Mouse (Mus musculus) MEL (cell line): ENCODE data around the gene 9430015G10Rik. TPM values are rescaled to one million over a fixed set of nuclear protein-coding genes. Genes with fewer than 3 reads are reported as not detected.

Experiments
- DNase-seq: peaks from one replicate; pipeline ENCODE4 v3.0.0; 2011; ENCODE audit warnings: low read depth, low spot score
- H3K27ac ChIP-seq: 2 replicates; pipeline ENCODE4 v1.5.1; 2012; ENCODE audit warnings: low read depth, mild to moderate bottlenecking, control low read depth, low read length, moderate library complexity; ENCODE audit not compliant: control insufficient read depth
- H3K27me3 ChIP-seq, 2 experiments: fragments of 150-350 bp in 1 of 2; sonication (generic) in 1 of 2; 2 replicates each; pipeline ENCODE4 v1.6.1; 2012; ENCODE audit warnings: low read length in 2 of 2, mild to moderate bottlenecking in 2 of 2, improper control_type of control experiment in 1 of 2, moderate library complexity in 1 of 2; ENCODE audit not compliant: insufficient read depth in 2 of 2, control insufficient read depth in 1 of 2
- H3K36me3 ChIP-seq, 2 experiments: 2 replicates each; pipeline ENCODE4 v1.6.1; 2012 to 2014; ENCODE audit warnings: low read length in 2 of 2, improper control_type of control experiment in 1 of 2, inconsistent platforms in 1 of 2, mild to moderate bottlenecking in 1 of 2; ENCODE audit not compliant: insufficient read depth in 2 of 2, control insufficient read depth in 1 of 2
- H3K4me1 ChIP-seq, 2 experiments: fragments of 150-350 bp in 1 of 2; sonication (generic) in 1 of 2; 2 replicates each; pipeline ENCODE4 v1.6.1; 2012; ENCODE audit warnings: low read length in 2 of 2, improper control_type of control experiment in 1 of 2, mild to moderate bottlenecking in 1 of 2; ENCODE audit not compliant: insufficient read depth in 2 of 2, control insufficient read depth in 1 of 2
- H3K4me3 ChIP-seq, 2 experiments: fragments of 150-350 bp in 1 of 2; sonication (generic) in 1 of 2; 2 replicates each; pipeline ENCODE4 v1.5.1; 2012; ENCODE audit warnings: low read depth in 2 of 2, low read length in 2 of 2, mild to moderate bottlenecking in 2 of 2, moderate library complexity in 2 of 2, control low read depth in 1 of 2, improper control_type of control experiment in 1 of 2; ENCODE audit not compliant: control insufficient read depth in 1 of 2, insufficient read depth in 1 of 2
- H3K79me2 ChIP-seq: 2 replicates; pipeline ENCODE4 v1.6.1; 2012; ENCODE audit warnings: mild to moderate bottlenecking, low read length, moderate library complexity; ENCODE audit not compliant: control insufficient read depth, poor library complexity, insufficient read depth
- H3K9ac ChIP-seq: 2 replicates; pipeline ENCODE4 v1.6.1; 2012; ENCODE audit warnings: low read depth, mild to moderate bottlenecking, control low read depth, low read length, moderate library complexity; ENCODE audit not compliant: control insufficient read depth, poor library complexity, severe bottlenecking
- H3K9me3 ChIP-seq: fragments of 150-350 bp; sonication (generic); replicated peaks from 2 replicates; pipeline ENCODE4 v1.6.1; 2012; ENCODE audit warnings: mild to moderate bottlenecking, low read length, improper control_type of control experiment, moderate library complexity; ENCODE audit not compliant: insufficient read depth
- CHD2 ChIP-seq: IDR thresholded peaks from 2 replicates; pipeline ENCODE4 v1.6.1; 2011; ENCODE audit warnings: low read length, improper control_type of control experiment
- ELF1 ChIP-seq: IDR thresholded peaks from 2 replicates; pipeline ENCODE4 v1.6.1; 2014; ENCODE audit warnings: low read depth, mild to moderate bottlenecking, inconsistent platforms, low read length, improper control_type of control experiment, moderate library complexity
- EP300 ChIP-seq, 2 experiments: IDR thresholded peaks; 2 replicates each; pipeline ENCODE4 v1.6.1; 2011; ENCODE audit warnings: improper control_type of control experiment in 2 of 2, low read length in 2 of 2, low read depth in 1 of 2, mild to moderate bottlenecking in 1 of 2
- GABPA ChIP-seq: IDR thresholded peaks from 2 replicates; pipeline ENCODE4 v1.6.1; 2012; ENCODE audit warnings: low read depth, mild to moderate bottlenecking, inconsistent platforms, low read length, improper control_type of control experiment, moderate library complexity
- KAT2A ChIP-seq: conservative IDR thresholded peaks from 2 replicates; pipeline ENCODE4 v1.6.1; 2012; ENCODE audit warnings: low read depth, low read length, improper control_type of control experiment, inconsistent platforms
- MAFK ChIP-seq: IDR thresholded peaks from 2 replicates; pipeline ENCODE4 v1.6.1; 2011; ENCODE audit warnings: low read depth, mild to moderate bottlenecking, low read length, improper control_type of control experiment, borderline replicate concordance
- MAZ ChIP-seq: IDR thresholded peaks from 2 replicates; pipeline ENCODE4 v1.6.1; 2012; ENCODE audit warnings: low read depth, mild to moderate bottlenecking, inconsistent platforms, low read length, improper control_type of control experiment
- MEF2A ChIP-seq: IDR thresholded peaks from 2 replicates; pipeline ENCODE4 v1.6.1; 2014; ENCODE audit warnings: low read depth, mild to moderate bottlenecking, inconsistent platforms, low read length, improper control_type of control experiment; ENCODE audit not compliant: poor library complexity, insufficient replicate concordance, severe bottlenecking; ENCODE audit errors: extremely low read depth
- MXI1 ChIP-seq: IDR thresholded peaks from 2 replicates; pipeline ENCODE4 v1.6.1; 2011; ENCODE audit warnings: mild to moderate bottlenecking, low read depth, low read length, improper control_type of control experiment
- MYB ChIP-seq: IDR thresholded peaks from 2 replicates; pipeline ENCODE4 v1.6.1; 2011; ENCODE audit warnings: mild to moderate bottlenecking, low read depth, low read length, improper control_type of control experiment
- MYC ChIP-seq: IDR thresholded peaks from 2 replicates; pipeline ENCODE4 v1.6.1; 2011; ENCODE audit warnings: low read depth, mild to moderate bottlenecking, low read length, improper control_type of control experiment, moderate library complexity
- NRF1 ChIP-seq: IDR thresholded peaks from 2 replicates; pipeline ENCODE4 v1.6.1; 2014; ENCODE audit warnings: low read depth, mild to moderate bottlenecking, inconsistent platforms, low read length, improper control_type of control experiment, moderate library complexity; ENCODE audit not compliant: poor library complexity, insufficient read depth, severe bottlenecking
- POLR2A ChIP-seq, 2 experiments: IDR thresholded peaks; 2 replicates each; pipeline ENCODE4 v1.6.1; 2011 to 2012; ENCODE audit warnings: low read length in 2 of 2, mild to moderate bottlenecking in 2 of 2, control low read depth in 1 of 2, improper control_type of control experiment in 1 of 2, low read depth in 1 of 2, moderate library complexity in 1 of 2; ENCODE audit not compliant: control insufficient read depth in 1 of 2, insufficient read depth in 1 of 2, poor library complexity in 1 of 2
- POLR2AphosphoS2 ChIP-seq: IDR thresholded peaks from 2 replicates; pipeline ENCODE4 v1.6.1; 2011; ENCODE audit warnings: low read length, improper control_type of control experiment
- TAL1 ChIP-seq: IDR thresholded peaks from 2 replicates; pipeline ENCODE4 v1.6.1; 2012; ENCODE audit warnings: mild to moderate bottlenecking, inconsistent platforms, low read length, moderate library complexity, mixed read lengths
- TBP ChIP-seq: IDR thresholded peaks from 2 replicates; pipeline ENCODE4 v1.8.0; 2011; ENCODE audit warnings: low read depth, low read length, improper control_type of control experiment
- TCF12 ChIP-seq: IDR thresholded peaks from 2 replicates; pipeline ENCODE4 v1.6.1; 2014; ENCODE audit warnings: low read depth, mild to moderate bottlenecking, inconsistent platforms, low read length, improper control_type of control experiment, moderate library complexity
- UBTF ChIP-seq: IDR thresholded peaks from 2 replicates; pipeline ENCODE4 v1.6.1; 2012; ENCODE audit warnings: low read depth, mild to moderate bottlenecking, inconsistent platforms, low read length, improper control_type of control experiment, moderate library complexity, borderline replicate concordance; ENCODE audit not compliant: insufficient read depth
- USF2 ChIP-seq, 2 experiments: IDR thresholded peaks; 2 replicates each; pipeline ENCODE4 v1.6.1; 2011 to 2012; ENCODE audit warnings: improper control_type of control experiment in 2 of 2, low read length in 2 of 2, borderline replicate concordance in 1 of 2, inconsistent platforms in 1 of 2, low read depth in 1 of 2, mild to moderate bottlenecking in 1 of 2; ENCODE audit not compliant: insufficient read depth in 1 of 2
- ZKSCAN1 ChIP-seq: IDR thresholded peaks from 2 replicates; pipeline ENCODE4 v1.6.1; 2012; ENCODE audit warnings: low read depth, mild to moderate bottlenecking, inconsistent platforms, low read length, improper control_type of control experiment, moderate library complexity
- ZMIZ1 ChIP-seq: IDR thresholded peaks from 2 replicates; pipeline ENCODE4 v1.6.1; 2012; ENCODE audit warnings: low read depth, mild to moderate bottlenecking, inconsistent platforms, low read length, improper control_type of control experiment, moderate library complexity
- polyA plus RNA-seq, 2 experiments: library from polyadenylated mRNA; stranded (reverse) in 1 of 2; unstranded in 1 of 2; fragments of >175 nt in 1 of 2; fragments of >200 nt in 1 of 2; gene quantifications; 2 replicates each; pipeline versions ENCODE4 v1.2.1 to v1.2.4; 2012; ENCODE audit warnings: low replicate concordance in 2 of 2, low read depth in 1 of 2; ENCODE audit not compliant: insufficient read length in 2 of 2, insufficient read depth in 1 of 2, missing spikeins in 1 of 2
- total RNA-seq: library from RNA; depleted of rRNA; stranded (reverse); fragments of 300-350 nt; gene quantifications from 2 replicates; pipeline ENCODE4 v1.2.3, GENCODE M21; 2012

The 9430015G10Rik gene
- total and polyA plus RNA-seq, 3 experiments: 28.7 to 52.9 TPM; not detected in 1

DNA sequence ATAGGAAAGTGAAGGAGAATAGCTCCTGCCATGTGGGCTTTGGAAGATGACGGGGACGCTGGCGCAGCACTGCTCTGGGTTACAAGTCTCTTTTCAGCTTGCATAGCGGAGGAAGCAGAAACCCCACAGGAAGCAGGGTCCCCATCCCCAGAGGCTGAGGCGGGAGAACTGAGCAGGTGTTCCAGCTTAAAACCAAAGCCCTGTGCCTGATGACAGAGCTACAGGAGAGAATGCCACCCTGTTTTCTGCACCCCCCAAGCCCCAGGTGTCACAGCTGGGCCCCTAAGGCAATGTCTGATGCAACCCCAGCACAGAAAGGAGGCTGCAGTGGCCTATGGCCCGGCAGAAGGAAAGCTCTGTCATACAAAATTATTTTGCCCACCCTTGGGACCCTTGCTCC, 39.5 kb upstream of the 9430015G10Rik start:
- H3K4me1 ChIP-seq: peaks cover 0 to 14% of the 10 kb centered on the region in 2 experiments; a peak in 3 of 4 replicates
- H3K27ac ChIP-seq: no peak overlapping the region
- no peaks in the 10 kb centered on the region for H3K27me3 ChIP-seq
- no peaks in the 10 kb centered on the region for H3K79me2 ChIP-seq
- H3K9ac ChIP-seq: no peak overlapping the region
- no peak overlapping the region for H3K4me3 ChIP-seq
- DNase-seq: no peak
- no peak for TF ChIP-seq KAT2A
- TF ChIP-seq MEF2A: no peak
- no peak for TF ChIP-seq USF2 (IDR thresholded peaks at IDR 0.05; ENCODE audit: borderline replicate concordance in 1 of 2, insufficient read depth in 1 of 2, low read depth in 1 of 2, low read length in 2 of 2)
- no peak for TF ChIP-seq UBTF
- no peak for TF ChIP-seq MYB
- TF ChIP-seq MAFK: no peak
- TF ChIP-seq TAL1: no peak
- TF ChIP-seq POLR2AphosphoS2: no peak
- TF ChIP-seq NRF1: no peak
- TF ChIP-seq MYC: no peak
- TF ChIP-seq ELF1: no peak
- TF ChIP-seq CHD2: no peak
- TF ChIP-seq MAZ: no peak
- TF ChIP-seq POLR2A (IDR thresholded peaks at IDR 0.05; ENCODE audit: control insufficient read depth in 1 of 2, insufficient read depth in 1 of 2, low read depth in 1 of 2, low read length in 2 of 2, poor library complexity in 1 of 2): no peak
- TF ChIP-seq MXI1: no peak
- TF ChIP-seq, all 39 proteins: peak for 0
- Histone ChIP-seq H3K9me3 (no peaks in the 10 kb centered on the region), H3K36me3 (peaks cover 0 to 7% of the 10 kb centered on the region in 2 experiments; a peak in 2 of 4 replicates)

GRCm38 (mm10) chr4:156070716-156071115, 39.1 kb upstream of the 9430015G10Rik start:
- no peak for DNase-seq
- no peak overlapping the region for H3K9ac ChIP-seq
- TF ChIP-seq TCF12: no peak
- no peak for TF ChIP-seq TBP
- TF ChIP-seq MXI1: no peak
- no peak for TF ChIP-seq MAZ
- no peak for TF ChIP-seq EP300 (IDR thresholded peaks at IDR 0.05; ENCODE audit: low read depth in 1 of 2, low read length in 2 of 2)
- no peak for TF ChIP-seq POLR2A (IDR thresholded peaks at IDR 0.05; ENCODE audit: control insufficient read depth in 1 of 2, insufficient read depth in 1 of 2, low read depth in 1 of 2, low read length in 2 of 2, poor library complexity in 1 of 2)
- TF ChIP-seq GABPA: no peak
- TF ChIP-seq ZMIZ1: no peak
- TF ChIP-seq ZKSCAN1: no peak
- TF ChIP-seq CHD2: no peak
- no peak for TF ChIP-seq NRF1
- TF ChIP-seq, all 39 proteins: peak for 0
- Histone ChIP-seq H3K79me2 (no peaks in the 10 kb centered on the region), H3K4me3 (no peak overlapping the region), H3K9me3 (no peaks in the 10 kb centered on the region), H3K27me3 (no peaks in the 10 kb centered on the region), H3K27ac (no peak overlapping the region), H3K36me3 (peaks cover 0 to 7% of the 10 kb centered on the region in 2 experiments; a peak in 2 of 4 replicates), H3K4me1 (peaks cover 0 to 14% of the 10 kb centered on the region in 2 experiments; a peak in 3 of 4 replicates)
